13 mouse cellular contexts compared by ENCODE assay signal in the genomic region with DNA sequence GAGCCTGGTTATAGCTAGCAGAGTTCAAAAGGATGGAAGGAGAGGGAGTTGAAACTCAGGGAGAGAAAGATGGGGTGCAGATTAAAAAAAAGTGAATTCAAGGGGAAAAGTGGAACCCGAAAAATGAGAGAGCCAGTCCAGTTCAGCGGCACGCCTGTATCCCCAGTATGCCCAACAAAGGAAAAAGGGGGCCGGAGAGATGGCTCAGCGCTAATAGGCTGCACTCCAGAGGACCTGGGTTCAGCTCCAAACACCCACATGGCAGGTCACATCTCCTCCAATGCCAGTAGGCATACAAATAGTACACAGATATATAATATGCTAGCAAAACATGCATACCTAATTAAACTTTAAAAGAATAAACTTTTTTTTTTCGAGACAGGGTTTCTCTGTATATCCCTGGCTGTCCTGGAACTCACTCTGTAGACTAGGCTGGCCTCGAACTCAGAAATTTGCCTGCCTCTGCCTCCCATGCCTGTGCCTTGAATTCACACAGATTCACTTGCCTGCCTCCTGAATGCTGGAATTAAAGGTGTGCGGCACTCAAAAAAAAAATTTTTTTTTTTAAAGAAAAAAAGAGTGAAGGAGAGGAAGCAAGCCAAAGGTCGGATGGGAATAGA. TPM values are rescaled to one million over a fixed set of nuclear protein-coding genes. Genes with fewer than 3 reads are reported as not detected.
DNase-seq lines count a peak whose midpoint lies in the region; ATAC-seq and TF ChIP-seq lines count a peak whose summit lies in the region.
"Had no signal": no experiment of that assay in that cellular context is flagged by ENCODE, and none has a peak within 500 bp of the region (broad histone marks: within the 10 kb centered on the region; RNA-seq: fewer than 3 reads in every experiment).

No protein-coding gene starts in this region.

- peak overlapping the region; percentile 91; the same call in 1 of the 2 replicates for H3K4me2 ChIP-seq in kidney, embryonic 15.5 days
- peak overlapping the region; percentile 84; the same call in 1 of the 2 replicates for H3K4me2 ChIP-seq in neural tube, embryonic 15.5 days

- no peak for TF ChIP-seq POLR2A in thymus, adult 2 months (IDR thresholded peaks at IDR 0.05; ENCODE audit: control insufficient read depth, extremely low read depth, insufficient read depth, low read length, poor library complexity)

- 73% methylated on average over 9 of the region's 9 CpGs for WGBS in kidney, embryonic 15.5 days
- WGBS in neural tube, embryonic 15.5 days, result 75% methylated on average over 9 of the region's 9 CpGs
- 82% methylated on average over 9 of the region's 9 CpGs for WGBS in thymus, adult 2 months

- no peak overlapping the region for H3K9ac ChIP-seq in kidney, embryonic 15.5 days
- H3K9ac ChIP-seq in neural tube, embryonic 15.5 days (replicated peaks), result no peak overlapping the region
- H3K9ac ChIP-seq: liver, embryonic 15.5 days had no signal

- H3K4me1 ChIP-seq in kidney, embryonic 15.5 days, result peaks cover 22% of the 10 kb centered on the region
- peaks cover 24% of the 10 kb centered on the region for H3K4me1 ChIP-seq in neural tube, embryonic 15.5 days
- H3K4me1 ChIP-seq in thymus, adult 2 months (replicated peaks; ENCODE audit: control insufficient read depth, insufficient read depth, low read length), result peaks cover 7% of the 10 kb centered on the region

- peak; percentile 61 for DNase-seq in cerebellum, adult 9-11 months
- no peak for DNase-seq in cerebellum, postnatal 10 days
- DNase-seq in kidney, postnatal 4 days, result no peak
- peak; percentile 5 for DNase-seq in right cerebral cortex, postnatal 14 days
- DNase-seq in right cerebral cortex, postnatal 25 days, result no peak
- DNase-seq in thymus, adult 2 months, result no peak
- DNase-seq: adrenal gland, adult 2 months; heart, postnatal 36 days had no signal

- no peak for ATAC-seq in kidney, embryonic 15.5 days (replicated peaks; ENCODE audit: low FRiP score)
- no peak for ATAC-seq in neural tube, embryonic 15.5 days (ENCODE audit: low FRiP score)

- H3K36me3 ChIP-seq in kidney, embryonic 15.5 days, result peaks cover 29% of the 10 kb centered on the region
- peaks cover 27% of the 10 kb centered on the region for H3K36me3 ChIP-seq in neural tube, embryonic 15.5 days
- no peaks in the 10 kb centered on the region for H3K36me3 ChIP-seq in thymus, adult 2 months (ENCODE audit: control insufficient read depth, insufficient read depth, low read length)

- peak overlapping the region; percentile 54; the same call in 1 of the 2 replicates for H3K4me3 ChIP-seq in kidney, embryonic 15.5 days (replicated peaks)
- H3K4me3 ChIP-seq in neural tube, embryonic 15.5 days (replicated peaks), result no peak overlapping the region
- H3K4me3 ChIP-seq in thymus, adult 2 months (ENCODE audit: control insufficient read depth, insufficient read depth, low read length), result no peak overlapping the region

- H3K27me3 ChIP-seq in kidney, embryonic 15.5 days, result peaks cover 59% of the 10 kb centered on the region
- H3K27me3 ChIP-seq in neural tube, embryonic 15.5 days (replicated peaks), result peaks cover 58% of the 10 kb centered on the region
- H3K27me3 ChIP-seq in thymus, adult 2 months (ENCODE audit: control insufficient read depth, insufficient read depth, low read length), result peaks cover 18% of the 10 kb centered on the region

- no peak overlapping the region for H3K27ac ChIP-seq in kidney, embryonic 15.5 days
- no peak overlapping the region for H3K27ac ChIP-seq in neural tube, embryonic 15.5 days (replicated peaks)
- no peak overlapping the region for H3K27ac ChIP-seq in thymus, adult 2 months (ENCODE audit: control insufficient read depth, insufficient read depth, low read length)
- H3K27ac ChIP-seq: liver, embryonic 15.5 days had no signal

- no peak for TF ChIP-seq CTCF in thymus, adult 2 months (IDR thresholded peaks at IDR 0.05; ENCODE audit: borderline replicate concordance, control insufficient read depth, extremely low read depth, insufficient read depth, low read length, poor library complexity)

- no peaks in the 10 kb centered on the region for H3K9me3 ChIP-seq in kidney, embryonic 15.5 days (replicated peaks)
- no peaks in the 10 kb centered on the region for H3K9me3 ChIP-seq in neural tube, embryonic 15.5 days (replicated peaks)
- H3K9me3 ChIP-seq: liver, embryonic 15.5 days had no signal

RNA-seq across cellular contexts. Expression of a gene that starts 0.6 kb away (rescaled TPM):
- polyA plus RNA-seq in kidney, embryonic 15.5 days (2015; fragmentation: Nextera tagmentation; extraction: Ambion mirVana), result 0.14 and 0.30 TPM in 2 replicates
- polyA plus RNA-seq in neural tube, embryonic 15.5 days (2015; fragmentation: Nextera tagmentation; extraction: Ambion mirVana), result 0.37 and 0.55 TPM in 2 replicates
- 1.2 and 2.0 TPM in 2 replicates for polyA plus RNA-seq in thymus, adult 2 months (2012; rRNA removed)
- polyA plus RNA-seq: kidney, adult 2 months; liver, embryonic 15.5 days had no signal

RNA-seq across cellular contexts. Expression of a gene that starts 8.7 kb away (rescaled TPM):
- polyA plus RNA-seq in kidney, embryonic 15.5 days (2015; fragmentation: Nextera tagmentation; extraction: Ambion mirVana), result 69.3 and 69.9 TPM in 2 replicates
- 19.5 and 26.8 TPM in 2 replicates for polyA plus RNA-seq in neural tube, embryonic 15.5 days (2015; fragmentation: Nextera tagmentation; extraction: Ambion mirVana)
- 97.2 and 101 TPM in 2 replicates for polyA plus RNA-seq in thymus, adult 2 months (2012; rRNA removed)

RNA-seq across cellular contexts. Expression of a gene that starts 9.0 kb away (rescaled TPM):
- 107 and 108 TPM in 2 replicates for polyA plus RNA-seq in kidney, embryonic 15.5 days (2015; fragmentation: Nextera tagmentation; extraction: Ambion mirVana)
- 81.7 and 82.9 TPM in 2 replicates for polyA plus RNA-seq in neural tube, embryonic 15.5 days (2015; fragmentation: Nextera tagmentation; extraction: Ambion mirVana)
- polyA plus RNA-seq in thymus, adult 2 months (2012; rRNA removed), result 72.5 and 78.7 TPM in 2 replicates

RNA-seq across cellular contexts. Expression of a gene that starts 16.3 kb away (rescaled TPM):
- polyA plus RNA-seq in kidney, embryonic 15.5 days (2015; fragmentation: Nextera tagmentation; extraction: Ambion mirVana), result not detected in 2 replicates
- not detected in 2 replicates for polyA plus RNA-seq in neural tube, embryonic 15.5 days (2015; fragmentation: Nextera tagmentation; extraction: Ambion mirVana)
- polyA plus RNA-seq in thymus, adult 2 months (2012; rRNA removed), result 0.09 and 0.11 TPM in 2 replicates
- polyA plus RNA-seq: adrenal gland, adult 2 months; erythroblast, embryonic 14.5 days; kidney, adult 2 months; liver, embryonic 15.5 days had no signal

RNA-seq across cellular contexts. Expression of a gene that starts 17.7 kb away (rescaled TPM):
- not detected in 2 replicates for polyA plus RNA-seq in kidney, embryonic 15.5 days (2015; fragmentation: Nextera tagmentation; extraction: Ambion mirVana)
- not detected in 2 replicates for polyA plus RNA-seq in neural tube, embryonic 15.5 days (2015; fragmentation: Nextera tagmentation; extraction: Ambion mirVana)
- polyA plus RNA-seq in thymus, adult 2 months (2012; rRNA removed), result not detected in 2 replicates
- polyA plus RNA-seq: adrenal gland, adult 2 months; erythroblast, embryonic 14.5 days; kidney, adult 2 months; liver, embryonic 15.5 days had no signal

Comparison
In these comparisons a context has a peak if more than half of its experiments do, and no peak if none do; other contexts are left out.
1. DNase-seq: peak in cerebellum, adult 9-11 months (single experiment) and right cerebral cortex, postnatal 14 days (single experiment); none in cerebellum, postnatal 10 days (0 of 2), kidney, postnatal 4 days (0 of 2), right cerebral cortex, postnatal 25 days (single experiment) and thymus, adult 2 months (single experiment).